Mouse (Mus musculus) testis, adult 2 months (tissue): ENCODE data around the gene Tbxas1.

ENCODE experiments used
- CTCF ChIP-seq: fragments of 200-500 bp; IDR thresholded peaks from 2 replicates; pipeline ENCODE4 v1.5.1; 2012; ENCODE audit warnings: low read depth, mild to moderate bottlenecking, inconsistent platforms, low read length, moderate library complexity; ENCODE audit not compliant: control insufficient read depth, insufficient read depth, insufficient replicate concordance
- POLR2A ChIP-seq: fragments of 200-500 bp; IDR thresholded peaks from 2 replicates; pipeline ENCODE4 v1.6.1; 2012; ENCODE audit warnings: low read depth, mild to moderate bottlenecking, inconsistent platforms, low read length, moderate library complexity; ENCODE audit not compliant: control insufficient read depth

DNA sequence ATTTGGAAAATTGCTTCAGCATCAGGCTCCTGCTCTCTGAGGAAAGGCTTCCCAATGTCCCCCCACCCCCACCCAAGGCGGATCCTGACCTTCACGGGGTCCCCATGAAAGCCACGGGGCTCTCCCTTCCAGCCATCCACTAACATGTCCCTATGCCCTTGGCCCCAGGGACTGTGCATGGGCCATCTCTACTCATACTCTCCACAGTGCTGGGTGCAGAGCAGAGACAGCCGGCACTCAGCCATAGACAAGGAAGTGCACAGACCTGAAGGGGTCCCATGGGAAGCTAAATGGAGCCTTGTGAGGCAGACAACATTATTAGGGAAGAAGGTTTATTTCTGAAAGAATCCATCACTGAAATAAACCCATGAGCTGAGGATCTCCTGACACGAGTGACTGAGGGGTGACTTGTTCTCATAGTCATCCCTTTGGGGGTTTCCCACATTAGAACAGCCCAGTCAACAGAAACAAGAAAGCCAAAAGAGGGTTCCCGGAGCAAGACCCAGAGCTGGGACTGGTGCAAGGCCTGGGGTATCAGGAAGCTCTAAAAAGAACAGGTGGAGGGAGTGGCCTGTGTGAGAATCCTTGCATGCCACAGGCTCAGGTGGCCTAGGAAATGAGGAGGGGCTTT lies 179.8 kb downstream of the Tbxas1 start:
- TF ChIP-seq CTCF = no peak
- TF ChIP-seq POLR2A = no peak
